7 mouse cellular contexts compared by ENCODE assay signal in the genomic region with DNA sequence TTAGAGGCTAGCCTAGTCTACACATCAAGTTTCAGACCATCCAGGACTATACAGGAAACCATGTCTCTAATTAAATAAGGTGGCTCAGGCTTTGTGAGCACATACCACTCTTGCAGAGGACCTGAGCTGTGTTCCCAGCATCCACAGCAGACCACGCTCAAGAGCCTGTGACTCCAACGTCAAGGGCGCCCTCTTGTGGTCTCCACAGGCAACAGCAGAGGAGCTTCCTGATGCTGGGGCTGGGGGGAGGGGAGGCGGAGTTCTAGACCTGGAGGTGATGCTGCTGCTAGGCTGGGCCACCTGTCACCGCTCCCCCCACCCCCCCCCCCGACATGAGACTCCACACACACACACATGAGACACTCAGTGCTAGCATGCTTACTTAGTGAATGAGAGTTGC. TPM values are rescaled to one million over a fixed set of nuclear protein-coding genes. Genes with fewer than 3 reads are reported as not detected.
A peak's percentile ranks its signal among the peaks of the same experiment; 100 is the strongest.
DNase-seq lines count a peak whose midpoint lies in the region; ATAC-seq and TF ChIP-seq lines count a peak whose summit lies in the region.

No protein-coding gene starts in this region.

- no peaks in the 10 kb centered on the region; the same call in 1 of the 2 replicates for H3K36me3 ChIP-seq in liver, embryonic 12.5 days
- H3K36me3 ChIP-seq in neural tube, embryonic 15.5 days: no peaks in the 10 kb centered on the region

- no peak overlapping the region for H3K4me3 ChIP-seq in liver, embryonic 12.5 days
- H3K4me3 ChIP-seq in lung, adult 2 months (replicated peaks; ENCODE audit: extremely low read depth, low read depth, low read length): no peak overlapping the region
- no peak overlapping the region for H3K4me3 ChIP-seq in neural tube, embryonic 15.5 days (replicated peaks)

- TF ChIP-seq CTCF in lung, adult 2 months (IDR thresholded peaks at IDR 0.05; ENCODE audit: insufficient read depth, low read length): peak; percentile 51

- ATAC-seq in liver, embryonic 12.5 days: no peak
- no peak for ATAC-seq in neural tube, embryonic 15.5 days (ENCODE audit: low FRiP score)

- intact Hi-C loops in left cerebral cortex, postnatal 10 days (cut with DNase I): no loop called here

- H3K27me3 ChIP-seq in liver, embryonic 12.5 days (replicated peaks): 0 out of 2 replicates have a peak, but pooled peaks cover 4% of the 10 kb centered on the region
- H3K27me3 ChIP-seq in neural tube, embryonic 15.5 days (replicated peaks): no peaks in the 10 kb centered on the region

- H3K4me2 ChIP-seq in liver, embryonic 12.5 days: no peak overlapping the region
- no peak overlapping the region for H3K4me2 ChIP-seq in neural tube, embryonic 15.5 days

- H3K27ac ChIP-seq in liver, embryonic 12.5 days: no peak overlapping the region
- H3K27ac ChIP-seq in neural tube, embryonic 15.5 days (replicated peaks): no peak overlapping the region

- H3K9ac ChIP-seq in liver, embryonic 12.5 days: no peak overlapping the region
- H3K9ac ChIP-seq in neural tube, embryonic 15.5 days (replicated peaks): no peak overlapping the region

- H3K9me3 ChIP-seq in liver, embryonic 12.5 days (replicated peaks): no peaks in the 10 kb centered on the region
- no peaks in the 10 kb centered on the region for H3K9me3 ChIP-seq in neural tube, embryonic 15.5 days (replicated peaks)

- WGBS in liver, embryonic 12.5 days (ENCODE audit: insufficient replicate concordance): 20% methylated on average over 6 of the region's 6 CpGs
- 24% methylated on average over 6 of the region's 6 CpGs for WGBS in lung, adult 2 months
- 28% methylated on average over 6 of the region's 6 CpGs for WGBS in neural tube, embryonic 15.5 days

- H3K4me1 ChIP-seq in liver, embryonic 12.5 days: peaks cover 26% of the 10 kb centered on the region
- H3K4me1 ChIP-seq in lung, adult 2 months (ENCODE audit: control insufficient read depth, insufficient read depth, low read length): no peaks in the 10 kb centered on the region
- H3K4me1 ChIP-seq in neural tube, embryonic 15.5 days: no peaks in the 10 kb centered on the region

- peak; percentile 63 for DNase-seq in liver
- peak; percentile 92 for DNase-seq in ZHBTc4 (ENCODE audit: low read depth, low spot score)
- no peak for DNase-seq in lung, adult 2 months
- peak; percentile 74 for DNase-seq in thymus, postnatal 14 days
- no peak for DNase-seq in left cerebral cortex, postnatal 10 days (ENCODE audit: extremely low spot score in 1 of 2, low spot score in 2 of 2)

- TF ChIP-seq POLR2A in lung, adult 2 months (IDR thresholded peaks at IDR 0.05; ENCODE audit: borderline replicate concordance, extremely low read depth, low read depth, low read length): no peak

RNA-seq across cellular contexts. Expression of gene Baiap2l2, which starts 5.1 kb away (rescaled TPM):
- 1.2 and 1.4 TPM in 2 replicates for polyA plus RNA-seq in liver, embryonic 12.5 days (2016; fragmentation: Nextera tagmentation; extraction: Ambion mirVana)
- 2.1 and 2.6 TPM in 2 replicates for polyA plus RNA-seq in lung, adult 2 months (2012; rRNA removed)
- 2.0 and 4.0 TPM in 2 replicates for polyA plus RNA-seq in neural tube, embryonic 15.5 days (2015; fragmentation: Nextera tagmentation; extraction: Ambion mirVana)
- 1 to 10 TPM; 7.0 to 9.1 TPM for total RNA-seq in left cerebral cortex, postnatal 10 days (2021)

RNA-seq across cellular contexts. Expression of gene Slc16a8, which starts 25.6 kb away (rescaled TPM):
- polyA plus RNA-seq in liver, embryonic 12.5 days (2016; fragmentation: Nextera tagmentation; extraction: Ambion mirVana): not detected in 2 replicates
- polyA plus RNA-seq in lung, adult 2 months (2012; rRNA removed): 0.37 and 0.52 TPM in 2 replicates
- polyA plus RNA-seq in neural tube, embryonic 15.5 days (2015; fragmentation: Nextera tagmentation; extraction: Ambion mirVana): 0.27 and 0.40 TPM in 2 replicates
- total RNA-seq in left cerebral cortex, postnatal 10 days (2021): under 1 TPM in 1 of 2 experiments, not detected in 1; 0.19 TPM

RNA-seq across cellular contexts. Expression of gene Pla2g6, which starts 48.0 kb away (rescaled TPM):
- polyA plus RNA-seq in liver, embryonic 12.5 days (2016; fragmentation: Nextera tagmentation; extraction: Ambion mirVana): 16.8 and 17.3 TPM in 2 replicates
- polyA plus RNA-seq in lung, adult 2 months (2012; rRNA removed): 25.9 and 26.1 TPM in 2 replicates
- polyA plus RNA-seq in neural tube, embryonic 15.5 days (2015; fragmentation: Nextera tagmentation; extraction: Ambion mirVana): 26.1 and 27.9 TPM in 2 replicates
- total RNA-seq in left cerebral cortex, postnatal 10 days (2021): 10 to 100 TPM; 21.9 to 22.3 TPM

RNA-seq across cellular contexts. Expression of gene Gm49486, which starts 51.0 kb away (rescaled TPM):
- 0.07 TPM in 1 of 2 replicates, not detected in the other for polyA plus RNA-seq in liver, embryonic 12.5 days (2016; fragmentation: Nextera tagmentation; extraction: Ambion mirVana)
- polyA plus RNA-seq in lung, adult 2 months (2012; rRNA removed): 0.11 and 0.22 TPM in 2 replicates
- 1.3 and 1.5 TPM in 2 replicates for polyA plus RNA-seq in neural tube, embryonic 15.5 days (2015; fragmentation: Nextera tagmentation; extraction: Ambion mirVana)
- total RNA-seq in left cerebral cortex, postnatal 10 days (2021): 1 to 10 TPM; 1.3 to 1.8 TPM

RNA-seq across cellular contexts. Expression of gene Pick1, which starts 51.2 kb away (rescaled TPM):
- 16.1 and 17.1 TPM in 2 replicates for polyA plus RNA-seq in liver, embryonic 12.5 days (2016; fragmentation: Nextera tagmentation; extraction: Ambion mirVana)
- 21.2 and 25.9 TPM in 2 replicates for polyA plus RNA-seq in lung, adult 2 months (2012; rRNA removed)
- 89.9 and 99.7 TPM in 2 replicates for polyA plus RNA-seq in neural tube, embryonic 15.5 days (2015; fragmentation: Nextera tagmentation; extraction: Ambion mirVana)
- total RNA-seq in left cerebral cortex, postnatal 10 days (2021): 10 to 100 TPM; 53.9 to 59.1 TPM

Comparison
In these comparisons a context has a peak if more than half of its experiments do, and no peak if none do; other contexts are left out.
1. DNase-seq: peak in liver (single experiment), ZHBTc4 (single experiment) and thymus, postnatal 14 days (single experiment); none in lung, adult 2 months (single experiment) and left cerebral cortex, postnatal 10 days (0 of 2).